Mouse (Mus musculus) cerebellum, postnatal 25 days (tissue): ENCODE data around the gene C1qtnf4.
"Not testable (repeated sequence)": the region's sequence is repeated elsewhere in the genome, so short reads cannot be mapped to it uniquely, and the experiment has no call there.

Source experiments
- DNase-seq, 2 experiments: peaks; one replicate each; pipeline ENCODE4 v3.0.0; 2021; ENCODE audit warnings: mixed read lengths in 2 of 2

C1qtnf4 gene

GRCm38 (mm10) chr2:90886436-90886835, 776 bp downstream of the C1qtnf4 start:
- DNase-seq = peak; percentile 37 to 51

- DNase-seq = no peak
These were observed 2.0 kb downstream of the C1qtnf4 start for GRCm38 (mm10) chr2:90887627-90888026.

- peak; percentile 81 to 86 for DNase-seq
These were observed 4.2 kb downstream of the C1qtnf4 start for GRCm38 (mm10) chr2:90889550-90890548.

- DNase-seq = no peak
These were observed 8.1 kb downstream of the C1qtnf4 start for GRCm38 (mm10) chr2:90893673-90894298.

- DNase-seq = not testable (repeated sequence)
These were observed 8.6 kb downstream of the C1qtnf4 start for GRCm38 (mm10) chr2:90894299-90894677.

- no peak for DNase-seq
These were observed 17.7 kb downstream of the C1qtnf4 start for GRCm38 (mm10) chr2:90903398-90903797.

GRCm38 (mm10) chr2:90904076-90904855, 18.6 kb downstream of the C1qtnf4 start, which contains the start of the genes Kbtbd4 and Ndufs3:
TSS of gene Kbtbd4 (plus strand) at chr2:90904740.
TSS of gene Ndufs3 (minus strand) at chr2:90904827.
- DNase-seq = peak; percentile 92 to 93

GRCm38 (mm10) chr2:90904856-90905224, 19.2 kb downstream of the C1qtnf4 start:
- DNase-seq = no peak

- DNase-seq = no peak
These were observed 21.1 kb downstream of the C1qtnf4 start for GRCm38 (mm10) chr2:90906721-90907120.

GRCm38 (mm10) chr2:90910861-90911260, 25.2 kb downstream of the C1qtnf4 start:
- DNase-seq = no peak

- DNase-seq = no peak
These were observed 26.0 kb downstream of the C1qtnf4 start for GRCm38 (mm10) chr2:90911668-90912067.

GRCm38 (mm10) chr2:90913671-90914070, 28.0 kb downstream of the C1qtnf4 start:
- peak; percentile 43 to 56 for DNase-seq

GRCm38 (mm10) chr2:90915516-90915915, 29.9 kb downstream of the C1qtnf4 start:
- DNase-seq = no peak

- DNase-seq = no peak
These were observed 31.0 kb downstream of the C1qtnf4 start for GRCm38 (mm10) chr2:90916560-90917232.

GRCm38 (mm10) chr2:90917233-90917998, 31.8 kb downstream of the C1qtnf4 start:
- DNase-seq = peak; percentile 83 to 86

- DNase-seq = peak in 1 of 2 experiments; percentile 29
These were observed 32.5 kb downstream of the C1qtnf4 start for GRCm38 (mm10) chr2:90917999-90918698.

- DNase-seq = no peak
These were observed 35.5 kb downstream of the C1qtnf4 start for GRCm38 (mm10) chr2:90921178-90921577.

- DNase-seq = no peak
These were observed 37.0 kb downstream of the C1qtnf4 start for GRCm38 (mm10) chr2:90922636-90923035.

GRCm38 (mm10) chr2:90928566-90928965, 42.9 kb downstream of the C1qtnf4 start:
- DNase-seq = no peak

- no peak for DNase-seq
These were observed 46.2 kb downstream of the C1qtnf4 start for GRCm38 (mm10) chr2:90931829-90932228.

GRCm38 (mm10) chr2:90932273-90932672, 46.6 kb downstream of the C1qtnf4 start:
- no peak for DNase-seq
